Mouse (Mus musculus): ENCODE measurements around the gene Sphk2. TPM values are rescaled to one million over a fixed set of nuclear protein-coding genes. Genes with fewer than 3 reads are reported as not detected.

Sphk2 gene
- polyA plus RNA-seq, 1 experiment = 33.0 TPM

- TF ChIP-seq CTCF (IDR thresholded peaks at IDR 0.05; ENCODE audit: borderline replicate concordance, extremely low read depth, insufficient read depth, insufficient read length) (no peak), POLR2A (IDR thresholded peaks at IDR 0.05; ENCODE audit: borderline replicate concordance, extremely low read depth, insufficient read depth, insufficient read length, poor library complexity, severe bottlenecking) (no peak)
Measured at GRCm38 (mm10) chr7:45744387-45744786, 26.6 kb upstream of the Sphk2 start.

GRCm38 (mm10) chr7:45742338-45742737, 24.5 kb upstream of the Sphk2 start:
- TF ChIP-seq CTCF (IDR thresholded peaks at IDR 0.05; ENCODE audit: borderline replicate concordance, extremely low read depth, insufficient read depth, insufficient read length) = no peak; the same call in 1 of the 2 replicates
- peak; percentile 14 for DNase-seq (ENCODE audit: low read depth)

More at GRCm38 (mm10) chr7:45744387-45744786, 26.6 kb upstream of the Sphk2 start:
- DNase-seq (ENCODE audit: low read depth) = peak; percentile 25

- no peak for DNase-seq (ENCODE audit: low read depth)
- no peak for TF ChIP-seq POLR2A (IDR thresholded peaks at IDR 0.05; ENCODE audit: borderline replicate concordance, extremely low read depth, insufficient read depth, insufficient read length, poor library complexity, severe bottlenecking)
- no peak for TF ChIP-seq CTCF (IDR thresholded peaks at IDR 0.05; ENCODE audit: borderline replicate concordance, extremely low read depth, insufficient read depth, insufficient read length)
Measured at GRCm38 (mm10) chr7:45741777-45742176, 24.0 kb upstream of the Sphk2 start.

GRCm38 (mm10) chr7:45741308-45741707, 23.5 kb upstream of the Sphk2 start:
- no peak for DNase-seq (ENCODE audit: low read depth)
- TF ChIP-seq POLR2A (IDR thresholded peaks at IDR 0.05; ENCODE audit: borderline replicate concordance, extremely low read depth, insufficient read depth, insufficient read length, poor library complexity, severe bottlenecking) = no peak
- no peak for TF ChIP-seq CTCF (IDR thresholded peaks at IDR 0.05; ENCODE audit: borderline replicate concordance, extremely low read depth, insufficient read depth, insufficient read length)

- no peak for DNase-seq (ENCODE audit: low read depth)
- TF ChIP-seq CTCF (IDR thresholded peaks at IDR 0.05; ENCODE audit: borderline replicate concordance, extremely low read depth, insufficient read depth, insufficient read length) (no peak), POLR2A (IDR thresholded peaks at IDR 0.05; ENCODE audit: borderline replicate concordance, extremely low read depth, insufficient read depth, insufficient read length, poor library complexity, severe bottlenecking) (no peak)
Measured at GRCm38 (mm10) chr7:45739820-45740219, 22.0 kb upstream of the Sphk2 start.

GRCm38 (mm10) chr7:45739162-45739763, 21.5 kb upstream of the Sphk2 start:
- peak; percentile 93 for DNase-seq (ENCODE audit: low read depth)
- TF ChIP-seq CTCF (IDR thresholded peaks at IDR 0.05; ENCODE audit: borderline replicate concordance, extremely low read depth, insufficient read depth, insufficient read length) = peak; percentile 84
- no peak for TF ChIP-seq POLR2A (IDR thresholded peaks at IDR 0.05; ENCODE audit: borderline replicate concordance, extremely low read depth, insufficient read depth, insufficient read length, poor library complexity, severe bottlenecking)

- TF ChIP-seq CTCF (IDR thresholded peaks at IDR 0.05; ENCODE audit: borderline replicate concordance, extremely low read depth, insufficient read depth, insufficient read length) = no peak
- no peak for TF ChIP-seq POLR2A (IDR thresholded peaks at IDR 0.05; ENCODE audit: borderline replicate concordance, extremely low read depth, insufficient read depth, insufficient read length, poor library complexity, severe bottlenecking)
- DNase-seq (ENCODE audit: low read depth) = no peak
Measured at GRCm38 (mm10) chr7:45733477-45733876, 15.7 kb upstream of the Sphk2 start.

- DNase-seq (ENCODE audit: low read depth) = no peak
Measured at GRCm38 (mm10) chr7:45730727-45731431, 13.1 kb upstream of the Sphk2 start.

GRCm38 (mm10) chr7:45727625-45728024, 9.8 kb upstream of the Sphk2 start:
- DNase-seq (ENCODE audit: low read depth) = no peak
- TF ChIP-seq CTCF (IDR thresholded peaks at IDR 0.05; ENCODE audit: borderline replicate concordance, extremely low read depth, insufficient read depth, insufficient read length) (no peak), POLR2A (IDR thresholded peaks at IDR 0.05; ENCODE audit: borderline replicate concordance, extremely low read depth, insufficient read depth, insufficient read length, poor library complexity, severe bottlenecking) (no peak)

More at GRCm38 (mm10) chr7:45730727-45731431, 13.1 kb upstream of the Sphk2 start:
- peak; percentile 70 for TF ChIP-seq CTCF (IDR thresholded peaks at IDR 0.05; ENCODE audit: borderline replicate concordance, extremely low read depth, insufficient read depth, insufficient read length)
- no peak for TF ChIP-seq POLR2A (IDR thresholded peaks at IDR 0.05; ENCODE audit: borderline replicate concordance, extremely low read depth, insufficient read depth, insufficient read length, poor library complexity, severe bottlenecking)

- DNase-seq (ENCODE audit: low read depth) = no peak
- TF ChIP-seq POLR2A (IDR thresholded peaks at IDR 0.05; ENCODE audit: borderline replicate concordance, extremely low read depth, insufficient read depth, insufficient read length, poor library complexity, severe bottlenecking) (no peak), CTCF (IDR thresholded peaks at IDR 0.05; ENCODE audit: borderline replicate concordance, extremely low read depth, insufficient read depth, insufficient read length) (no peak)
Measured at GRCm38 (mm10) chr7:45726419-45726818, 8.6 kb upstream of the Sphk2 start.

- DNase-seq (ENCODE audit: low read depth) = no peak
- TF ChIP-seq POLR2A (IDR thresholded peaks at IDR 0.05; ENCODE audit: borderline replicate concordance, extremely low read depth, insufficient read depth, insufficient read length, poor library complexity, severe bottlenecking) (no peak), CTCF (IDR thresholded peaks at IDR 0.05; ENCODE audit: borderline replicate concordance, extremely low read depth, insufficient read depth, insufficient read length) (no peak)
Measured at GRCm38 (mm10) chr7:45725713-45726112, 7.9 kb upstream of the Sphk2 start, which contains the start of gene Spaca4. Spaca4 (minus strand) TSS chr7:45725813.

- TF ChIP-seq CTCF (IDR thresholded peaks at IDR 0.05; ENCODE audit: borderline replicate concordance, extremely low read depth, insufficient read depth, insufficient read length) = no peak
- TF ChIP-seq POLR2A (IDR thresholded peaks at IDR 0.05; ENCODE audit: borderline replicate concordance, extremely low read depth, insufficient read depth, insufficient read length, poor library complexity, severe bottlenecking) = no peak
- DNase-seq (ENCODE audit: low read depth) = no peak
Measured at GRCm38 (mm10) chr7:45725151-45725550, 7.3 kb upstream of the Sphk2 start.
